Mouse (Mus musculus) telencephalon, adult 2 months (tissue): ENCODE data around the gene Mpp4.

Experiments used
- DNase-seq: peaks from one replicate; pipeline ENCODE4 v3.0.0-alpha.2; 2011; ENCODE audit warnings: low read depth, low spot score

Mpp4 gene

DNA sequence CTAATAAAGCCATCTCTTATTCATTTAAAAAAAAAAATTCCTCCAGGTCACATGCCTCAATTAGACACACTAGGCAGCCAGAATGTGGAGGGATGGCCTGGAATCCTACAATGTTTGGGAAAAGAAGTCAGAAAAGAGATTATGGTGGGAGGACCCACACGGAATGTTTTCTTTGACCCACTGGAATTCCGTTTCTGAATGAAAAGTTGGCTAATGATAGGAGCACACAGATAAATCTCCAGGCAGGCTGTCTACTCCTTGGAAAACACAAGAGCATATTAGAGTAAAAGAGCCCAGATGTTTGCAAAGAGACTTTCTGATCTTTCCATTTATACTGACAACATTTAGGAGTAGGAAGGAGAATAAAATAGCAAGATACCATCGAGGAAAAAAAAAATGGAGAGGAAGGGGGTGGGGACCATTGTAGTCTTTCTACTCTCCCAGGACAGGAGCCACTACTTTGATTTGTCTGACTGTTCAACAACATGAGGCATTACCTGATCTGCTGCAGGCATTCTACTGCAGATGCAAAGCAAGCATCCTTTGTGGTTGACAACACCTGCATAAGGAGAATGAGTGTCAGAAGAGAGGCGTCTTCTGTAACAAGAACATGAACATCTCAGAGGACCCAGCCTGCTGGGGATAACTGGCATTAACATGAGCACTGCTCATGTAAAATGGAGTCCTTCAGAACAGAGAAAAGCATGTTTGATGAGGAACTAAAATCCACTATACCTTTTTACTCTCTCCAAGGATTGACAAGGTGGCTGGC, 4.7 kb upstream of the Mpp4 start:
- no peak for DNase-seq

DNA sequence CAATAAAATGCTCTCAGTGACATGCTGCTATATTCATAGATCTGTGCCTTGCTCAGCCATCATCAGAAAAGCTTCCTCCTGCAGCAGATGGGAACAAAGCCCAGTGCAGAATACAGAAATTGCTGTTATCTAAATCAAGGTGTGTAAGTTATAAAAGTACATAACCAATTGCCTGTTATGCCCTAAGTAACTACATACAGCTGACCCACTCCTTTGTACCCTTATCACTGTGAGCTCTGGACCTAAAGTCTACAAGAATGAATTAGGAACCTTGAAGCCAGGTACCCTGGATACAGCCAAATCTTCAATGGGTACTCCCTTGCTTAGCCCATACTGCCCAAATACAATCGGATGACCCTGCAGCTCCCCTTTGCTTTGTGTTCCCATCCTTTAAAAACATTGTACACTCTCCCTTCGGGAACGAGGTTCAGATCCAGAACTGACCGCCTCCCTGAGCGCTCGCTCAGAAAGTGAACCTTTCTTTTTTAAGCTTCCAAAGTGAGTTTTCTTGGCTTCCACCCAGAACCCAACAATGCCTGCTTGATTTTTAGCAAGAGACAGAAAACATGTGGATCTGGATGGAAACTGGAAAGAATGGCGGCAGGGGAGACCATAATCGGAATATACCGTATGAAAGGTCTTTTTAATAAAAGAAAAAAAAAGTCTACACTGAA, 3.2 kb upstream of the Mpp4 start:
- DNase-seq, result no peak

DNA sequence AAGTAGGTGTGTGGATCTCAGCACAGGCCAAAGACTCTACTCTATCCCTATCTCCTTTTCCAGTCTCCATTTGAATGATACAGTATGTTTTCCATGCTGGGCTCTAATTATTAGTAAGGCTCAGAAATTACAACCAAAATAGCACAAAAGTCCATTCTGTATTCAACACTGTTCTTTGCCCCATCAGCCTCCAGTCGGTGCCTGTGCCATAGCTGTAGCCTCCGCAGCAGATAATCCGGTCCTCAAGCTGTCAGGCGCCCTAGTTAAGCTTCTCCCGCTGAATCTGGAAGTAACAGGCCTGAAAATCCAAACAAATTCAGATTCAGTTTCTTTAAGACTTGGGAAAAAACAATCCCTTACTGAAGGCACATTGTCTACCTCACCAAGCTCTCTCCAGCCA, 729 bp upstream of the Mpp4 start:
- no peak for DNase-seq

DNA sequence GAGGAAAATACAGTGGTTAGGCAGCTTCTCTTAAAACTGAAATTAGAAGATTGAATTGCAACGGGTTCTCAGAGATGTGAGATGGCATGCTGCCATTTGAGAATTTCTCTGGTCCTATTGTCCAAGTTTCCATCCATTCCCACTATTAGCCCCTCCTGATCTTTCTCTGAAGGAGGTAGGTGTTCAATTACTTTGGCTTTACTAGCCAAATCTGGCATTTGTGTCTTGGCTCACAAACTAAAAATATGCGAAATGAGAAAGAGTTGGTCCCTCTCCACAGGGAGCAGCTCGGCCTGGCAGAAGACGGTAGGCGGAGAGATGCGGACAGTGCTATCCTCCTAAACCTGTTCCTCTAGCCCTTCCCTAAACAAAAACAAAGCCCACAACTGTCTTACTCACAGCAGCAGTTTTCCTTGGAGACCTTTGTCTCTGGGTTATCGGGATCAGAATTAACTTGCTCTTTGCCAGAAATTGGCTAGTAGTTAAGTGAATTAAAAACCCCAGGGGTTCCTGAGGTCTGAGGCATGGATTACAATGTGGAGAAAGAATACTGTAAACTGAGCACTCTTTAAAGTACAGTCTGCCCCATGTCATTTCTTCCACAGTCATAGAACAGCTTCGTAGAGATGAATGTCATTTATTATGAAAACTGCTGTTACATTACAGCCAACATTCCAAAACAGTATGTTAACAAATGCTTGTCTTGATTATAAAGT, 722 bp downstream of the Mpp4 start:
- no peak for DNase-seq

DNA sequence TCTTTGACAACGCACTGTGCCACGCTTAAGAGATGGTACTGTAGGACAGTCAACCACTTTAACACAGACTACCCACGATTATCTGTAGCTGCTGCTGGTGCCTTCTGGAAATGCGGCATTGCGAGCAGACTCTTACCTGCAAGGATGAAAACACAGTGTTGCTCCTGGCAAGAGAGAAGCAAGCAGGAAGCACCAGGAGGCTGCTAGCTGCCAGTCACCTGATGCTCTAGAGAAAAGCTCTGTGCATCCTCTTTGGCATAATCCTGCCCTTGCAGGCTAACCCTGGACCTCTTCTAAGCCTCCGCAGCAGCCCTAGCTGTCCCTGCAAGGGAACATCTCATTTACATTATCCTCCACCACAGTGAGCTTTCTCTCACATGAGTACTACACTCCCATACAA, 1.8 kb downstream of the Mpp4 start:
- no peak for DNase-seq

DNA sequence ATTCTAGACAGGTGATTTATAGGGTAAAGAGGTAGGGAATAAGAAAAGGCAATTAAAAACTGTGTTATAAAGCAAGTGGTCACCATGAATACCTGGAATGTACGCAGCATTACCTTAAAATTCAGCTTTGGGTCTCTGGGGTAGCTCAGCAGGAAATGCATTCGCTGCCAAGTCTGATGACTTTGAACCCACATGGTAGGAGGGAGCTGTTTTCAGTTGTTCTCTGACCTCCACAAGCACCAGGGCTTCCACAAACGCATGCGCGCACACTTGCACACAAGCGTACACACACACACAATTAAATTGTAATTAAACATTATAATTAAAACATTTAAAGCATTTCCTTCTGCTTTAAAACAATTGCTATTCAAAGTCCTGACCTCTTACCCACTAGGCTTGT, 2.3 kb downstream of the Mpp4 start:
- no peak for DNase-seq

DNA sequence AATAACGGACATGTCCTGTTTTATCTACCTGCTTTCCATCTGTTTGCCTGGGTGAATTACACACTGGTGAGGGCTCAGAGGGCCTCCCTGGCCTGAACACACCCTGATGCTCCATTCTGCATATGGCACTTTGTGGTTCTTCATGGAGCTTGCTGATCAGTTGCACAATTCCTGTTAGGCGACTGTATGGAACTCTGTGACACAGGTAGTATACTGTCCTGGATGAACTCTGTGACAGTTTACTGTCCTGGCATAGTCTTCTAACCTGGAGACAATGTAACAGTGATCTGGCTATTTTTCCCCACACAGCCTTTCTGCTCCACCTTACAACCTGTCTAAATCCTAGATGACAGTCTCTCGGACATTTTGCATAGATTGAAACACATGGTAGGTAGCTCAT, 4.1 kb downstream of the Mpp4 start:
- DNase-seq, result no peak

DNA sequence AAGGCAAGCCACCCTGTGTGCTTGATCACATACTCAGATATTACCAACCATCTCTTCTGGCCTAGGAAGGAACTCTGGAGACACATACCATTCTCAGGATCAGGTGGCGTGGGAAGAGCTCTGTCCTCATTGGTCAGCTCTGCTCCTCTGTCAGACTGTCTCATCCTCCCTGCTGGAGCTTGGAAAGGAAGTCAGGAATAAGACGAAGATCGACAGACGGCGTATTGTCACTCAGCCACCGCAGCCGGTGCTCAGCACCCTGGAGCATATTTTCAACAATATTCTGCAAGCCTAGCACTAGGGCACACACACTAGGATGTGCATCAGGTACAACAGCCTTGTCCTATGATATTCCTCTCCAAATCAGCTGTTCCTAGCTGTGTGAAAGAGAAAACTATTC, 4.7 kb downstream of the Mpp4 start:
- DNase-seq, result no peak

DNA sequence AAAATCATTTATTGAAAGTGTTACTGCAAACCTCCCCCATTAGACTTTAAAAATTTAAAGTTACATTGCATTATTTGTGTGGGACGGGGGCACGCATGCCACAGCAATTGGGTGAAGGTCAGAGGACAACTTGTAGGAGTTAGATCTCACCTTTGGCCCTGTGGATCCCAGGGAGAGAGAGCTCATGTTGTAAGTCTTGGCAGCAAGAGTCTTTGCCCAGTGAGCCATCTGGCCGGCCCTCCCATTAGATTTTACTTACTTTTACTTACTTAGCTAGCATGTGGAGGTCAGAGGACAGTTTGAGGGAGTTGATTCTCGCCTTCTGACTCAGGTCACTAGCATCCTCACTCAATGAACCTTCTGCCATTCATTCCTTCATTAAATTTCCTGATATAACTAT, 5.3 kb downstream of the Mpp4 start:
- DNase-seq, result no peak

DNA sequence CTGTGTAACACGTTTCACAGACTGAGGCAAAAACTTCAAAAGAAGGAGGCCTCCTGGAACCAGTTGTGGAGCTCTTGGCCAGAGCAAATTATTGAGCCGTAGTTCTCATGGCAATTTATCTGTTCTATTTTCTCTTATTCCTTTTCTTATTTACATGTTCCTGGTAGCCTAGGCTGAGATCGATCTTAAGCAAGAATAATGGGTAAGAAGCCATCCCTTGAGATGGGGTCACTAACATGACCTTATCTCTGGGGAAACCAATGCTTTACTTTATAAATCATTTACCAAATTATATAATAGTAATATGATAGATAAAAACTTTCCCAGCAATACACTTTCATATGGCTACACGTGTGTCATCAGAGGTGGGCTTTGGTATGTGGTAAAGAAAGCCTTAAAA, 10.8 kb downstream of the Mpp4 start:
- no peak for DNase-seq

DNA sequence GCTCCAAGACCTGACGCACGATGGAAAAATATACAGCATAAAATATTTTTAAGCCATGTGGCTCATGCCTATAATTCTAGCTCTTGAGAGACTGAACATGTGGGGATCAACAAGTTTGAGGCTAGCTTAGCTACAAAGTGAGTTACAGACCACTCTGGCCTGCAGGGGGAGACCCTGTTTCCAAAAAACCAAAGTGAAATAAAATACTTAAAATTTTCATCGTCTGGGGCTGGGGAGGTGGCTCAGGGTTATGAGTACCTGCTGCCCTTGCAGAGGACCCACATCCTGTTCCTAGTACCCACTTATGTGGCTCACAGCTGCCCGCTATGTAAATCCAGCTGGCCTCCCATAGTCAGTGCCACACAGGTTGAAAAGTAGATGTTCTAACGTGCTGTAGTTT, 12.6 kb downstream of the Mpp4 start:
- DNase-seq, result no peak

DNA sequence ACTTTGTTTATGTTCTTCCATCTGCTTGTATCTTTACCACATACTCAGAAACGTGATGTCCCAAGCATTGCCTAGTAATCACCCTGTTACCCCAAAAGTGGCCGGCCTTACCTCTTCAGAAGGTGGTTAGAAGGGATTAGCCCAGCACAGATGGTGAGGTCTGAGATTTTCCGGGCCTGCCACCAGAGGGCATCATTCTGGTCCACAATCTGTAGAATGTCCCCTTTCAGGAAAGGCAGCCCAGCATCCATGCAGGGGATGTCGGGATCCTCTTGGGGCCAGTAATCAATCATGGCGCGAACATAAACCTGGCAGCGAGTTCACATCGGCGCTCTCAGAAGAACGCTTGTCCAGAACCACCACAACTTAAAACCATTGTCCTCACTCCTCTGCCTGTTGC, 18.6 kb downstream of the Mpp4 start:
- no peak for DNase-seq

DNA sequence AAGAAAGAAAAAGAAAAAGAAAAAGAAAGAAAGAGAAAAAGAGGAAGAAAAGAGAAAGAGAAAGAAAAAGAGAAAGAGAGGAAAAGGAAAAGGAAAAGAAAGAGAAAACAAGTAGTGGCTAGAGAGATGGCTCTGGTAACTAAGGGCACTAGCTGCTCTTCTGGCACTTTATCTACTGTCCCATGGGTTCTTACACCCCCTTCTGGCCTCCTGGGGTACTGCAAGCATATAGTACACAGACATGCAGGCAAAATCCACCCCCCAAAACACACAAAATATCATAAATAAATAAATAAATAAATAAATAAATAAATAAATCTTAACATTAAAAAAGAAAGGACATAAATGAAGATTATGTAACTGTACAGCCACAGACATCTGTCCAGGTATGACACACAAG, 20.4 kb downstream of the Mpp4 start:
- no peak for DNase-seq

DNA sequence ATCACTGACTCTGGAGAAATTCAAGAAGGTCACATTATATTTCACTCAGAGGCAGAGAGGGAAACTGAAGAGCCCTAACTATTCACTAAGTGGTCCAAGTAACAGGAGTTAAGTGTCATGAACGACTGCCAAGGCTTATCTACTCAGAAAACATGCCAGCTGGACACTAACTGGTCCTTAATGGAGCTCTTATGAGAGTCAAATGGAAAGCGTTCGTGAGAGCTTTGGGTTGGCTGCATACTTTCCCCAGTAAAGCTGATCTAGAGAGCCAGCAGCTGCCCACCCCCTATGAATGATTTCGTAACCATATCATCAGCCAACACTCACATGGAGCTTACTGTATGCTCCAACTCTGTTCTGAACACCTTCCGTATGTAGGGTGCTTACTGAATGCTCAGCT, 28.8 kb downstream of the Mpp4 start:
- DNase-seq, result no peak

DNA sequence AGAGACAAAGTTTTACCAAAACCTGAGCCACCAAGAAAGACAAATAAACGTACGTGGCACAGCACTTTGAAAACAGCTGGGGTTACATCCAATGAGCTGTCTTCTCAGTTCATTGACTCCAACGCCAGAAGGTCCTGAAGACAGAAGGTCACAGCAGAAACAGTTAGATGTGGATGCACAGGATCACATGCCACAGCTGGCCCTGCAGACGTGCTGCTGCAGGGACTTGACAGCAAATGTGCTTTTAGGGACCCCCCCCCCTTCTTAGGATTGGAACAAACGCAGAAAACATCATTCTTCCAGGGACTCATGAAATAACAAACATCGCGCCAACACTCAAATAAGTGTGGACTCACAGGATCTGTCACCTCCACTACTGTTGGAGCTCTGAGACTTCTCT, 34.3 kb downstream of the Mpp4 start:
- no peak for DNase-seq

DNA sequence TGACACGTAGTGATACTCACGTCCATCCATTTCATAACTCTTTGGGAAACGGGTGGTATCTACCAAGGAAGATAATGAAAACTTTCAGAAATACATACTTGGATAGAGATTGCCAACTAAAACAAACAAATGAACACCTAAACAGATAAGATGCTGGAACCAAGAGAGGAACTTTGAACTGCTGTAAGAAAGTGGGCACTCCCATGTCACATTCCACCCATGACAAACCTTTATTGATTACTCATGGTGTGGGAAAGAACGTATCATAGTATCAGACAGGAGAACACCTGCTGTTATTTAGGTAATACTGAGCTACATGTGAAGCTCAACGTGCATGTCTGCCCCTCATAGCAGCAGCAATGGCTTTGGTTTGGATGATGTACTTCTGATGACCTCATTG, 37.6 kb downstream of the Mpp4 start:
- DNase-seq, result no peak

DNA sequence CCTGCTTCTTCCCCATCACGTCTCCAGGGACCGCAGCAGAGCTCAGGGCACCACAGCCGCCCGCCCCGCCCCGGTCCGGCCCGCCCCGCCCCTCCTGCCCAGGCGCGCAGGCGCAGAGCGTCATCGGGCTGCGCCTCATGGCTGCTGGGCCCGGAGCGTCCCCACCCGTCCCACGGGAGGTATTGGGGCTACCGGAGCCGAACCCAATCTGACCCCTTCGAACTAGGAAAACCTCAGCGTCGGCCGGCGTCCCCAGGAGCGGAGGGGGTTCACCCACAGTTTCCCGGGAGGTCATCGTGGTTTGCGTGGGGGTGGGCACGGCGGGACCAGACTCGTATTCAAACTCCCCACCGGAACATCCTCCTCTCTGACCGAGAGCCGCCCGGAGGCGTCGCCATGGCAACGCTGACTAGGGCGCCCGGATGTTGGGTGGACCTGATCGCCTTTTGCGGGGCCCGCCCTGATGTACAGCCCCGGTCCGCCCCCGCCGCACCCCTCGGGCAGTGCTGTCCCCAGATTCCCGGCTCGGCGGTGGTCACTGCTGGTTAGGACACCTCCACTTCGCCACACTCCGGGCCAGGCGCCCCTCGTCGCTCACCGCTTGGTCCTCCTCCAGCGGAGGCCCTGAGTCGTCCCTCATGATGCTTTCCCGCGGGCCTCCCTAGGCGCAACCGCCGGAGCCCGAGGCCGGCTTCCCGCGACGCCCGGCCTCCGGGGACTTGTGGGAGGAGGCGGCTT, 43.3 kb downstream of the Mpp4 start, which contains the start of gene Tmem237:
Tmem237 (minus strand) TSS at position 689 of the 738 bp plus-strand sequence.
- DNase-seq, result peak; percentile 92

DNA sequence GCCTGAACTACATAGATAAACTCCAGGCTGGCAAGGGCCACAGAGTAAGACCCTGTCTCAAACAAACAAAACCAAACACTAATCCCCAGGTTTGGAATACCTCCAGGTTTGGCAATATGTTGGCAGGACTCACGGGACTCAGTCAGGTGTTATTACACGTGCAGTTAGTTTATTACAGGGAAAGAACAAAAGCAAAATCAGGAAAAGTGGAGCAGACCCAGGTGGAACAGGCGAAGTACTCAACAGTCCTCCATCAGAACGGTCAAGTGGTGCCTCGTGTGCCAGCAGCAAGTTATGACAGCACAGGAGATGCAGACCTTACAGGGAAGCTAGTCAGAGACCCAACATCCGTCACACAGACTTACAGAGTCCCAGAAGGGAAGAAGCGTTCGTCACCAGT, 52.7 kb downstream of the Mpp4 start:
- no peak for DNase-seq

DNA sequence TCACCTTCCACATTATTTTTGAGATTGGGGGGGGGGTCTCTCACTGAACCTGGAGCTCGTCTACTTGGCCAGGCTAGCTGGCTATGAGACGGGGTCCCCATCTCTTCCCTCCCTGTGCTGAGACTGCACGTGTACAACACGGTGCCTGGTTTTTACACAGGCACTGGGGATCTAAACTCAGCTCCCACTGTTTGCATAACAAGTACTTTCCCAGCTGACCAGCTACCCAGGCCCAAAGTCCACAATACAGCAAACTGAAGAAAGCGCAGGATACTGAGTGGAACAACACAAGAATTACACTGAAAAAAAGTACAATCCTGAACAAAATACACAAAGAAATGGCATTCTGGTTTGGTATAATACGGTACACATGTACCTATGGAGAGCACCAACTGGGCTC, 61.1 kb downstream of the Mpp4 start:
- DNase-seq, result no peak

DNA sequence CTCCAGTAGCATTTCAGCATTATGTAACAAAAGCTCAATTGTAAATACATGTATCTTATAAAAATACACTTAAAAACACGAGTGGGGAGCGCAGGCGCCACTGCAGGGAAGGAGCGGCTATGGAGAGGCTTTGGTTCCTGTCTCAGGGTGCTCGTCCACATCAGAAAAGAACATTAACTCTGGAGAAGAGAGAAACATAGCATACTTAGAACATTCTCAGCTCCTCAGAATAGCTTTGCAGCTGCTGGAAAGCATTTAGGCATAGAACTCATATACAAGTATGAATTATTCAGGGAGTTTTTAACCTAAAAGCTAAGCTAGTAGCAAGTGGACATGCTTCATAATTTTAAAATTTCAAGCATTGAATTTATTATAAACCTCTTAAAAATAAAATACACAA, 62.2 kb downstream of the Mpp4 start:
- peak; percentile 9 for DNase-seq

DNA sequence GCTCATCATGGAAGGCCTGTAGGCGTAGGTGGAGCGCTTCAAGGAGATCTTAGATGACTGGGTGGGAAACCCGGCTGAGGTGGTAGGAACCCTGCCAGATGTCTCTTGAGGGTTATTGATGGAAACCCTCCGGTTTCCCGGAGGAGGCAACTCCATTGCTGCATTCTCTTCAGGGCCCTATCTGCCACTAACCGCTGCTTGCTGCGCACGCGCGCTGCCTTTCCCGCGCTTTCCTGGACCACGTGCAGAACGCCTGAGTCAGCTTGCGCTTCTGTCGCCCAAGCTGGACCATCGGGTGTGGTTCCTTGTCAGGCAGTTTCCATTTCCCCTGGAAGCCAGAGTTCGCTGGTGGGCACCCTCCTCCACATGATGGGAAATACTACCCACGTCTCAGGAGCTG, 68.5 kb downstream of the Mpp4 start, which contains the start of gene C2cd6:
C2cd6 (minus strand) TSS at position 196 of the 400 bp plus-strand sequence.
- no peak for DNase-seq
